Mouse (Mus musculus) layer of hippocampus, adult 8-10 months (tissue): ENCODE measurements around the gene Ablim2. TPM values are rescaled to one million over a fixed set of nuclear protein-coding genes. Genes with fewer than 3 reads are reported as not detected.

Source experiments
- DNase-seq, 2 experiments: peaks; one replicate each; pipeline ENCODE4 v3.0.0; 2022; ENCODE audit warnings: low spot score in 2 of 2
- total RNA-seq, 4 experiments: library from RNA; stranded (reverse); gene quantifications; 2 replicates each; pipeline ENCODE4 v1.2.4; 2022

Ablim2 gene
- total RNA-seq, 4 experiments from 2014 or later = 114 to 158 (median 135) TPM

GRCm38 (mm10) chr5:35739536-35740278, 18.0 kb upstream of the Ablim2 start, which contains the start of gene Sh3tc1:
Gene Sh3tc1 (minus strand): TSS chr5:35739987.
- no peak for DNase-seq

DNA sequence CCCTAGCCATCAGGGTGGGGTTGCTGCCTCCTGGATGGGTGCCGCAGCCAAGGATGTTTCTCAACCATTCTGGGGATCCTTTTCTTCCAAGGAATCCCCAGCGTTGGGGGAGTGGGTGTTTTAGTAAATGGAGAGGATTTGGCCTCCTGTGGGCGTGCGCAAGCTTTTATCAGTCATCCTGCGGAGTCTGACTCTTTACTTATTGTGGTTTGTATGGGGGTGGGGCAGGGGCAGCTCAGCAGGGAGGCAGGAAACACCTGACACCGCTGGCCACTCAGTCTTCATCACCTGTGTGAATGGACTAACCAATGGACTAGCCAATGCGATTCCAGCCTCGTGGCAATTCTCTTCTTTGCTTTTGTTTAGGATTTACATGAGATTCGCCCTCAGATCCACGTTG, 17.0 kb upstream of the Ablim2 start:
- DNase-seq = no peak

- no peak for DNase-seq
Observed at GRCm38 (mm10) chr5:35741225-35741820, 16.4 kb upstream of the Ablim2 start.

- no peak for DNase-seq
Observed at GRCm38 (mm10) chr5:35743238-35743951, 14.3 kb upstream of the Ablim2 start.

DNA sequence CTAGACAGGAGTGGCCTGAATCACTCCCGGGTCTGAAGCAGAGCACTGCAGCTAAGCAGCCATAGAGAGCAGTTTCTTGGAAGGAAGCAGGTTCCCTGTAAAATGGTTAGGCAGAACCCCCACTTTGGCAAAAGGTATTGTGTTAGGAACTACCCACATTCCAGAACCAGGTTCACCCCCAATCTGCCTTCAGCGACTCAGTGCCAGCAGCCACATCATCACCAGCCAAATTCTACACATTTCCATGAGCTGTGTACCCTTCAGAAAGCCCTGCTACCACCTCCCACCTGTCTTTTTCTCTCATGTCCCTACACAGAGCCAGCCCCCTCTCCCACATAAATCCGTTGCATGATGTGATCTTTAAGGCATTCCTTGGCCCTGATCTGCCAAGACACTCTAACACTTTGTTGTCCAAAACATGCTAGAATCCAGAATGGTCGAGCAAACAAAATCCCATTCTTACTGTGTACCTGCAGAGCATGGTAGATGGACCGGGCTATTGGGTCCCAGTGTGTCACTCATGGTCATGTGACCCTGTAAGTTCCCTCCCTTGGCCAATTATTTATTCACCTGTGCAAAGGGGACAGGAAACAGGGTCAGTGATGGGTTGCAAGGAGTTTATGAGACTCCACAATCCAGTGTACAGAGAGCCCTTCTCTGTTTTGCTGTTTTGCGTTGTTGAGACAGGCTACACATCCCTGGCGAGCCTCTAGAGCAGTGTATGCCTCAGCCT, 13.5 kb upstream of the Ablim2 start:
- DNase-seq = peak in 1 of 2 experiments; percentile 30

GRCm38 (mm10) chr5:35745406-35745805, 12.3 kb upstream of the Ablim2 start:
- DNase-seq = no peak

- peak in 1 of 2 experiments; percentile 80 for DNase-seq
Observed at GRCm38 (mm10) chr5:35746910-35747309, 10.8 kb upstream of the Ablim2 start.

DNA sequence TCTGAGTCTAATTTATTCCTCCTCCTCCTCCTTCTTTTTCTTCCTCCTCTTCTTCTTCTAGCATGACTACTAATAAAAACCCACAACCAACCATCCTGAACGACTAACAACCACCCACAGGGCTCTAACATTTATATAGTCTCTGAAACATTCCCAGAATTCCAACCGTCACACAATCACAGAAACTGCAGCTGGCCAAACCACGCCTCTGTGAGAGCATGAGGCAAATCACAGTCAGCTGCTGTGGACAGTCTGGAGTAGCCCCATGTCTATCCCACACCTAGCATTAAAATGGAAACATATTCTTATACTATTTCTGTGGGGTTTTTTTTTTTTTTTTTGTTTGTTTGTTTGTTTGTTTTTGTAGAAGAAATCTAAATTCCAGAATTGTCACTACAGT, 8.3 kb upstream of the Ablim2 start:
- DNase-seq = no peak

DNA sequence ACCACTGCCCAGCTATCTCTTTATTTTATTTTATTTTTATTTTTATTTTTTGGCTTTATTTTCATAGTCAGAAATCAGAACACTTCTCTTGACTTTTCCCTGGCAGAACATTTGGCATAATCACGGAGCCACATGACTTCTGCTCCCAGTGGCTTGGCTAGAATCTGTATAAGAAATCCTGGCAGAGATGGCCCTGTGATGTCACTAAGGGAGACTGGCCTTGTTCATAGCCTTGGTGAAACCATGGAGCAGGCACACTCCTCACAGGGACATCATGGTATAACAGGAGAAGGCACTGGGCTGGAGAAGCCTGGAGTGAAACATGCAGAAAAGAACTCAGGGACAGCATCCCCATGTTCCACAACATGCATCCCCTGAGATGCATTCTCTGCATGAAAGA, 7.7 kb upstream of the Ablim2 start:
- DNase-seq = no peak

- DNase-seq = no peak
Observed at GRCm38 (mm10) chr5:35751016-35751415, 6.7 kb upstream of the Ablim2 start.

DNA sequence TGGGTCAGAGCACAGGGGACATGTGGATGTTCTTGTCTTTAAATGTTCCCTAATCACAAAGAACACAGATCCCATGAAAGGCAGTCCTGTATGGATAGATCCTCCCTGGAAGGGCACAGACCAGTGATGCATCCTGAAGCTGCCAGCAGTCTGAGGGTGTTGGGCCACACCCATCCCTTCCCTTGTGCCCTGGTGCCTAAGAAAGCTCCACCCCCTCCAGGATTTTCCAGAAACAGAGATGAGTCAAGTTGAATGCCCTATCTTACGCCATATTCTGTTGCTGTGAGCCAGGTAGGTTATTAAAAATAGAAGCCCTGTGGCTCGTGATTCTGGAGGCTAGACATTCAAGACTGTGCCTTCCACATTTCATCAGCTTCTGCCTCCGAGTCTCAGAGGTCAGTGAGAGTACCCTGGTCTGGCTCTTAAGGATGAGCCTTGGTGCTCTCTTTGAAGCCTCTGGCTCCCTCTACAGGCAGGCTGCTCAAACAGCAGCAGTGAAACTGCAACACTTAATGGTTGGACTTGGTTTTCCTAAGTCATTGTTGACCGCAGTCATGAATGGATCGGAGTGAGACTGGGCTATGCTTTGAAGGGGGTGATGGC, 2.4 kb upstream of the Ablim2 start:
- DNase-seq = peak in 1 of 2 experiments; percentile 66

- no peak for DNase-seq
Observed at GRCm38 (mm10) chr5:35756020-35756419, 1.7 kb upstream of the Ablim2 start.

DNA sequence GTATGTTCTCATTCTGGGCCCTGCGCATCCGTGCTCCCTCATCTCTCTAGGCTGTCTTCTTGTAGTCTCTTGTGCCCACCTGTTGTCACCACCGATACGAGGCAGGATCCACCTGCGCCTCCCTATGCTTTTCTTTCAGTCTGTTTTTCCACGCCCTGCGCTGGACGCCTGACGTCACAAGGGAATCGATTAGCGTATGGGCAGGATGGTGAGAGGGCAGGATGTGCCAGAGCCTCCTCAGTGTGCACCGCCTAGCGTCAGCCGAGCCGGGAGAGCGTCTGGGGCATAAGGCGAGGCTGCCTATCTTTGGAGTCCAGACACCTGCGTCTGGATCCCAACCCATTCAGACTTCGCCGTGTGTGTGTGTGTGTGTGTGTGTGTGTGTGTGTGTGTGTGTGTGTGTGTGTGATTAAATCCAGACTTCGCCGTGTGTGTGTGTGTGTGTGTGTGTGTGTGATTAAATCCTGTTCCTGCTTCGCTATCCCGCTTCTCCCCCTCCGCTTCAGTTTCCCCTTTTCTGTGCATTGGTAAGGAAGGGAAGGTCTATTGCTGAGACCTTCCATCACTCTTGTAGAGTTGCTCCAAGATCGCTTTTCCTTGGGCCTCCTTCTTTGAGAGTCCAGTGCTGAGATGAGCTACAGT, 562 bp upstream of the Ablim2 start:
- peak; percentile 85 to 86 for DNase-seq

DNA sequence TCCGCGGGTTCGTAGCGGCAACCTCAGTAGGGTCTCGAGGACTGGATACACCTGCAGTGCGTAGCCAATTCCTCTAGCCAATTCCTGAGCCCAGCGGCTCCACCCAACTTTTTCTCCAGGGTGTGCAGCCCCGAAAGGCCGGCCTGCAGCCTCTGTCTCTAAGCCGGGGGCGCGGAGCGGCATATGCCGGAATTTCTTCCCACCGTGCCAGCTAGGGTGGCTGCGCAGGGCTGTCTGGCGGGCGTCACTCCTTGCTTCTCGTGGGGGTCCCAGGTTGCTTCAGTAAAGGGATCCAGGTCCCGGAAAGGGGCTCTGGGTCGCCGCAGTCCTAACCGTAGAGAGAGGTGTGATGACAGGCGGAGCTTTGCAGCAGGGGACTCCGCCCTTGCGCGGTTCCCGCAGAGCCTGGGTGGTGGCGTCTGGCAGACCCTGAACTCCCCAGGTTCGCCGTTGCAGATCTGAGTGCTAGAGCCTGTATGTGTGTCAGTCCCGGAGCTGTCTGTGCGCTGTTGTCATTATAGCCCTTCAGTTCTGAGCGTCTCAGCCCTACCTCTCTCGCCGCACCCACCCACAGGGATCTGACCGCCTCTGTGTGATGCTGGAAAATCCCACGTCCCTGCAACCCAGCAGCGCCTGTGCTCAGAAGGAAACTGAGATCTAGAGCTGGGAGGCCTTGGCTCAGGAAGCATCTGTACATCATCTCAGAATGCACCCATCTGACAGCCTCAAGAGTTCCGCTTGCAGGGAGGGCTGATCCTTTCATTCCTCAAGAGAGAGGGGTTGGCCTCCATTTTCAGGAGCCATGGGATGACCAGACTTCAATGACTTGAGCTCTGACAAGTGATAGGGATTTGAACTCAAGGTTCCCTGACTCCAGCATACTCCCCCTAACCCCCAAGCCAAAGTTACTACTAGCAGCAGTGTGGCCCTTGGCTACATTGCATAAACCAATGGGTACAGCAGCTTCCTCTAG, 687 bp downstream of the Ablim2 start:
- peak; percentile 65 for DNase-seq

DNA sequence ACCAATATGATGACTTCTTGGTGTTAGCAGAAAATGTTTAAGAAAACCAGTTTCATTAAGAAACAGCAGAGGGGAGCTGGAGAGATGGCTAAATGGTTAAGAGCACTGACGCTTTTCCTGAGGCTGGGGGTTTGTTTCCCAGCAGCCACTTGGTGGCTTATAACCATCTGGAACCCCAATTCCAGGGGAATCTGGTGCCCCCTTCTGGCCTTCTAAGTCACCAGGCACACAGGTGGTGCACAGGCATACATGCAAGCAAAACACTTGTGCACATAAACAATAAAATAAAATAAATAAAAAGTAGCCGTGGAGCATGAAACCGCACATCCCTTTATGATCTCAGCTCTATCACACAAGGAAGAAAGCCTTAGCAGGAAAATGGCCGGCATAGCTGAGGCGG, 3.6 kb downstream of the Ablim2 start:
- no peak for DNase-seq

- DNase-seq = peak; percentile 44 to 52
Observed at GRCm38 (mm10) chr5:35762388-35762787, 4.7 kb downstream of the Ablim2 start.

DNA sequence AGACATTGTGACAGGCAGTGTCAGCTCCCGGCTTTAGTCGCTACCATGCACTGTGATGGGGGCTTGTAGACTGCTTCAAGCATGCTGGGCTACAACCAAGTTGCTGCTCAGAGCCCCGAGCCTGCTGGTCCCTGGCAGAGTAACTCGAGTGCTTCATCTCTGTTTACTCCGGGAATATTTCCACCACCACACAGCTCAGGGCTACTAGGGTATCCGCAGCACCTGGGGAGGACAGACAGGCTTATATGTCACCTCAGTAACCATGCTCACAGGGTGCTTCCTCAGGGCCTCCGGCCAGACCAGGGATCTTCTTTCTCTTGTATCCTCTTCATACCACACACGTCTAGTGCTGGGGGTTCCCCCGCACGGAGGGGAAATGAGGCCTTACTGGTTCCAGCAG, 5.2 kb downstream of the Ablim2 start:
- no peak for DNase-seq

- no peak for DNase-seq
Observed at GRCm38 (mm10) chr5:35765909-35766308, 8.2 kb downstream of the Ablim2 start.

DNA sequence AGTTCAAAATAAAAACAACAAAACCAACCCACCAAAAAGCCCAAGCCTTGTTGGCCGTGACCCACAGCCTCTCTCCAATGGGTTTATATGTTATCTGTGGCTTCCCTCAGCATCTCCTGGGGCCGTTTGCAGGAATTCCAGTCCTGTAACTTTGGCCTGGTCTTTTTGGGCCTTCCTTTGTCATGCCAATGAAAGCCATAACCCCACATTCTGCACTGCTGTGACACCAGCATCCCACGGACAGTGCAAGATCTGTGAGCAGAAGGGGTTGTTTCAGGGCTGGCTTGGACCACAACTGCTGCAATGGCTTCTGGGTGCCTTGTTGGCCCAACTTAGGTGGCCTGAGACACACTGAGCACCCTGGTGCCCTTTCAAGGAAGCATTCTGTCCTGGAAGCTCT, 10.8 kb downstream of the Ablim2 start:
- no peak for DNase-seq

- no peak for DNase-seq
Observed at GRCm38 (mm10) chr5:35768997-35769396, 11.3 kb downstream of the Ablim2 start.
